ENCODE assay signal across 32 mouse cellular contexts in the genomic region with DNA sequence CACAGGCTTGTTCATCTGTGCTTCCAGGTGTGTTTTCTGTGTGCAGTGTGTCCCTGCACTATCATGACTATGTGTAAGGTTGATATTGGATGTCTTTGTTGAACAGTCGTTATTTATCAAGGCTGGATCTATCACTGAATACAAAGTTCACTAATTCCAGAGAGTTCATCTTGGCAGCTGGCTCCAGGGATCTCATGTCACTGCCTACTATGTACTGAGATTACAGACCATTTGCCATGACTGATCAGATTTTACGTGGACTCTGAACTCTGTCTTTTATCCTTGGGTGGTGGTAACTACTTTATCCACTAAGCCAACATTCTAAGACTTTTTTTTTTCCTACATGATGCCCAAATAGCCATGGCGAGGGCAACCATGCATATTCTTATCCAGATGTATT.
"Had no signal": no experiment of that assay in that cellular context is flagged by ENCODE, and none has a peak within 500 bp of the region (broad histone marks: within the 10 kb centered on the region; RNA-seq: fewer than 3 reads in every experiment).

No protein-coding gene starts in this region.

- H3K27ac ChIP-seq: left cerebral cortex, adult 2 months; limb, embryonic 10.5 days; limb, embryonic 12.5 days; limb, embryonic 13.5 days; limb, embryonic 15.5 days; liver, embryonic 12.5 days; liver, embryonic 13.5 days; liver, embryonic 14.5 days; liver, embryonic 15.5 days; lung, embryonic 15.5 days; macrophage; midbrain, embryonic 10.5 days; midbrain, embryonic 12.5 days; midbrain, embryonic 13.5 days; midbrain, embryonic 15.5 days; neural tube, embryonic 12.5 days had no signal

- H3K27me3 ChIP-seq: limb, embryonic 12.5 days; limb, embryonic 13.5 days; limb, embryonic 15.5 days; liver, embryonic 12.5 days; liver, embryonic 13.5 days; liver, embryonic 15.5 days; lung, embryonic 15.5 days; megakaryocyte, embryonic 14.5 days; midbrain, embryonic 12.5 days; midbrain, embryonic 13.5 days; midbrain, embryonic 15.5 days; neural tube, embryonic 12.5 days had no signal

- ATAC-seq: liver, embryonic 12.5 days; lung, postnatal 0 days; midbrain, embryonic 13.5 days; midbrain, embryonic 15.5 days; midbrain, embryonic 16.5 days had no signal

- H3K9ac ChIP-seq: limb, embryonic 12.5 days; limb, embryonic 13.5 days; limb, embryonic 15.5 days; liver, embryonic 12.5 days; liver, embryonic 13.5 days; liver, embryonic 14.5 days; liver, embryonic 15.5 days; lung, embryonic 14.5 days; lung, embryonic 15.5 days; midbrain, embryonic 12.5 days; midbrain, embryonic 13.5 days; midbrain, embryonic 15.5 days; neural tube, embryonic 12.5 days had no signal

- H3K9me3 ChIP-seq: limb, embryonic 10.5 days; limb, embryonic 12.5 days; limb, embryonic 13.5 days; limb, embryonic 15.5 days; liver, embryonic 12.5 days; liver, embryonic 13.5 days; liver, embryonic 15.5 days; lung, embryonic 15.5 days; megakaryocyte, embryonic 14.5 days; midbrain, embryonic 10.5 days; midbrain, embryonic 12.5 days; midbrain, embryonic 13.5 days; midbrain, embryonic 15.5 days; neural tube, embryonic 12.5 days had no signal

- DNase-seq: left cerebral cortex, postnatal 4 days; liver; liver, embryonic 13.5 days; lung, adult 18-20 months; lung, adult 2 months; lung, embryonic 14.5 days; lung, postnatal 10 days; lung, postnatal 14 days; lung, postnatal 36 days; lung, postnatal 4 days; midbrain, embryonic 14.5 days had no signal

- H3K4me2 ChIP-seq: limb, embryonic 12.5 days; limb, embryonic 13.5 days; limb, embryonic 15.5 days; liver, embryonic 11.5 days; liver, embryonic 12.5 days; liver, embryonic 13.5 days; liver, embryonic 15.5 days; lung, embryonic 14.5 days; lung, embryonic 15.5 days; midbrain, embryonic 11.5 days; midbrain, embryonic 12.5 days; midbrain, embryonic 13.5 days; midbrain, embryonic 15.5 days; neural tube, embryonic 12.5 days had no signal

- H3K4me3 ChIP-seq: left cerebral cortex, adult 2 months; limb, embryonic 10.5 days; limb, embryonic 12.5 days; limb, embryonic 13.5 days; limb, embryonic 15.5 days; liver, embryonic 12.5 days; liver, embryonic 13.5 days; liver, embryonic 15.5 days; lung, embryonic 15.5 days; megakaryocyte, embryonic 14.5 days; midbrain, embryonic 10.5 days; midbrain, embryonic 12.5 days; midbrain, embryonic 13.5 days; midbrain, embryonic 15.5 days; myocyte; neural tube, embryonic 12.5 days had no signal

- H3K36me3 ChIP-seq: limb, embryonic 10.5 days; limb, embryonic 12.5 days; limb, embryonic 13.5 days; limb, embryonic 15.5 days; liver, embryonic 12.5 days; liver, embryonic 13.5 days; liver, embryonic 15.5 days; lung, embryonic 15.5 days; midbrain, embryonic 10.5 days; midbrain, embryonic 12.5 days; midbrain, embryonic 13.5 days; midbrain, embryonic 15.5 days; neural tube, embryonic 12.5 days had no signal

- H3K4me1 ChIP-seq: limb, embryonic 10.5 days; limb, embryonic 12.5 days; limb, embryonic 13.5 days; limb, embryonic 15.5 days; liver, embryonic 12.5 days; liver, embryonic 13.5 days; liver, embryonic 15.5 days; lung, embryonic 15.5 days; megakaryocyte, embryonic 14.5 days; midbrain, embryonic 10.5 days; midbrain, embryonic 12.5 days; midbrain, embryonic 13.5 days; midbrain, embryonic 15.5 days; neural tube, embryonic 12.5 days had no signal
